Mouse (Mus musculus) sigmoid colon, adult 10 weeks (tissue): ENCODE measurements around the gene Olfr490. TPM values are rescaled to one million over a fixed set of nuclear protein-coding genes. Genes with fewer than 3 reads are reported as not detected.

Experiments
- polyA plus RNA-seq: library from polyadenylated mRNA; stranded (reverse); fragments of 350-450 nt; fragmentation: Illumina TruSeq; extraction: RNeasy Lipid Tissue Mini Kit (QIAGEN cat#74804); gene quantifications from one replicate; pipeline ENCODE4 v1.2.3, GENCODE M21; 2014; ENCODE audit warnings: low read depth, low replicate concordance

Olfr490 gene
- not detected for polyA plus RNA-seq

DNA sequence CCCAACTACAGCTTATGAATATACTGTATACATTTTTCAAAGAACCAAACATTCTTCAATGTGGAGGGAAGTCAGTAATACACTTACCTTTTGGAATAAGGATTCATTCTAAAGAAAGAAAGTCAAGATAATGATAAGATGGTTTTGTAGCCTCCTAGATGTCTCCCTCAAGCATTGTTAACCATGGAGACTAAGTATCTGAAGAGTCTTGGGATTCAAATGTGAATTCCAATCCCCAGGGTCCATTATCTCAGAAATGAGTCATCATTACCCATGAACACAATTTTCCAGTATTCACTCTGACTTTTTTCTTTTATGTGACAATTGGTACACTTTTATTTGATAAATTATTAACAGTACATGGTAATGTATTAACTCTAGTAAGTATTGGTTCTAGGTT lies at the start of gene Olfr490:
Gene Olfr490, minus strand, starts transcription at position 101 of the 400 bp plus-strand sequence.

DNA sequence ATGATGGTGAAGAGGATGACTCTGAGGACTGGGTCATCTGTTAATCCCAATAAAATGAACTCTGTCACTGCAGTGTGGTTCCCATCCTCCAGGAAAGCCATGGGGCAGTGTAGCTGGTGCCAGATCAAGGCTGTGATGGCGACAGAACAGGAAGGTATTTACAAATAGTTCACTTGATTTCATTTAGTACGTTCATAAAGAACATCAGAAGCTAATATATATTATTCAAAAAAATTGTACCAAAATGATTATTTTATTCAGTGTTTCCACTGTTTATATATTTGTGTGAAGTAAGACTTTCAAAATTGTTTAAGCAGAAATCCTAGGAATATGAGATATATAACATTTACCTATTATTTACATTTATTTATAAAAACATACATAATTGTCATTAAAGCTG lies 34.8 kb upstream of the Olfr490 start, which contains the start of gene Olfr492:
Gene Olfr492, minus strand, starts transcription at position 101 of the 400 bp plus-strand sequence.

DNA sequence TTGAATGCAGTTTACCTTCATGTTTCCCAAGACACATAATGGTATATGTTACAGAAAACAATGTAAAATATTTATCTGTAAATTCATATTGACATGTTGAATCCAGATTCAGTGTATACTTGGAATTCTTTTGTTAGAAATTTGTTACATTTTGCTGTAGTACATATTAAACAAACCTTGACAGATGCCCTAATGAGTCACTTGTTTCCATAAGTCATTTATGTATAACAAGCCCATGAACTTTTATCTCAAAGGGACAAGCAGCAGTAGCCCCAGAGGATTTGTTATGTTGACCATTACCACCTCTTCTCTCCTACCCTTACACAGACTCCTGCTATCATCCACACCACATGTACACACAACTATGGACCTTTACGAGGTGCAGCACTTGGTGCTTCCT lies 24.4 kb upstream of the Olfr490 start, which contains the start of gene Olfr491:
Gene Olfr491, plus strand, starts transcription at position 301 of the 400 bp plus-strand sequence.

DNA sequence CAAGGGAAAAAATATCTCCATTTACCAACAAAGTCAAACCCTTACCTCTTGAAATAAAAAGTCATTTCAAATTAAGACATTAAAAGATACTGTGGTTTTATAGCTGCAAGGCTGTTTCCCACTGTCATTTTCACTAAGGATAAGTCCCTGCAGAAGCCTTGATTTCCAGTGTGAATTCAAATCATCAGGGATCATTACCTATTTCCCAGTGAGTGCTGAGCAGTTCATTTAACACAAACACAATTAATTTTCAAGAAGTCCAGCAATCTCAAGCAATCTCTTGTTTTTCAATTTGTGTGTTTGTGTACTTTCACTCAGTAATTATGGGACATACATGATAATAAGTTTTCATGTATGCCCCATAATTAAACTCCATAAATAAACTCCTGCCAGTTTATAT lies 30.5 kb downstream of the Olfr490 start, which contains the start of gene Olfr488:
Gene Olfr488, minus strand, starts transcription at position 101 of the 400 bp plus-strand sequence.

Other genes starting within 250 kb of the Olfr490 start
- gene Olfr479, start 238.2 kb downstream of the Olfr490 start, polyA plus RNA-seq: not detected
- not detected for gene Olfr480, start 221.6 kb downstream of the Olfr490 start, polyA plus RNA-seq
- gene Olfr481, start 209.1 kb downstream of the Olfr490 start, polyA plus RNA-seq: not detected
- not detected for gene Olfr482, start 191.3 kb downstream of the Olfr490 start, polyA plus RNA-seq
- gene Olfr483, start 188.1 kb downstream of the Olfr490 start, polyA plus RNA-seq: not detected
- gene Olfr484, start 161.5 kb downstream of the Olfr490 start, polyA plus RNA-seq: not detected
- not detected for gene Olfr485, start 129.1 kb downstream of the Olfr490 start, polyA plus RNA-seq
- gene Olfr486, start 116.2 kb downstream of the Olfr490 start, polyA plus RNA-seq: not detected
- not detected for gene Olfr487, start 74.3 kb downstream of the Olfr490 start, polyA plus RNA-seq
- not detected for gene Olfr488, start 30.6 kb downstream of the Olfr490 start, polyA plus RNA-seq
- gene Olfr491, start 24.5 kb upstream of the Olfr490 start, polyA plus RNA-seq: not detected
- not detected for gene Olfr492, start 34.7 kb upstream of the Olfr490 start, polyA plus RNA-seq
- not detected for gene Olfr493, start 58.0 kb upstream of the Olfr490 start, polyA plus RNA-seq
- gene Olfr494, start 76.4 kb upstream of the Olfr490 start, polyA plus RNA-seq: not detected
- gene Olfr495, start 104.2 kb upstream of the Olfr490 start, polyA plus RNA-seq: not detected
- gene Olfr497, start 131.5 kb upstream of the Olfr490 start, polyA plus RNA-seq: not detected
- not detected for gene Olfr498, start 176.4 kb upstream of the Olfr490 start, polyA plus RNA-seq
- gene Olfr502, start 236.1 kb upstream of the Olfr490 start, polyA plus RNA-seq: not detected